Mouse (Mus musculus): ENCODE measurements around the gene Xpo4.

Xpo4 gene

DNA sequence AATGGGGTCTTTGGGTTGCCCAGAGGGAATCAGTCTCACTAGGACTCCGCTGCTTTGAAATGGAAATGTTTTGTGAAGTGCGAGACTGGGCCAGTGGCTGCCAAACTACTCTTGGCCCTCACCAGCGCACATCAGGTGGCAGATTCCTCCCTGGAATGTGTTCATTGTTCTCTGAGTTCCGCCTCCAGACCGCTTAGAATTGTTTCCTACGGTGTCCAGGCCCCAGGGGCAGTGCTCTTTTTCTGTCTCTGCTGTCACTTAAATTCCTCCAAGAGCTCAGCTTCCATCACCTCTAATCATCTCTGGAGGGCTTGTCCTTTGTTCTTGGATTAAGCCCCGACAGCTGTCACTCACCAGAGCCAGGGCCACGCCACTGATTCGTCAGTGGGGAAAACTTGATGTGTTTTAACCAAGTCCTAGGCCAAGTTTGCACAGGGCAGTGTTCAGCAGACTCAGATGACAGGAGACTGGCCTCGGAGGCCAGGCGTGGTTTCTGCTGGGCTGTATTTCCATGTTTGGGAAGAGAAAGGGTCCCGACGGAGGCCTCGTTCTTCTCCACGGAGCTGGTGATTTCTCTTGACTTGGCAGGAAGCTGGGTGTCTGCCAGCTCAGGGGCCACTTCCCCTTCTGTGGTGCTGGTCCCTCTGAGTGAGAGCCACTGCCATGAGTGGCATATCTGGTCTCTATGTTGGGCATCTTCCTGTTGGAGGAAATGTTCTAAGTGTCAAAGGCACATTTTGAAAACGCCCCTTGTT is 127.8 kb downstream of the Xpo4 start:
- DNase-seq (ENCODE audit: low read depth, low spot score), result no peak

GRCm38 (mm10) chr14:57536820-57537219 is 128.4 kb downstream of the Xpo4 start:
- DNase-seq (ENCODE audit: low read depth, low spot score), result no peak

DNA sequence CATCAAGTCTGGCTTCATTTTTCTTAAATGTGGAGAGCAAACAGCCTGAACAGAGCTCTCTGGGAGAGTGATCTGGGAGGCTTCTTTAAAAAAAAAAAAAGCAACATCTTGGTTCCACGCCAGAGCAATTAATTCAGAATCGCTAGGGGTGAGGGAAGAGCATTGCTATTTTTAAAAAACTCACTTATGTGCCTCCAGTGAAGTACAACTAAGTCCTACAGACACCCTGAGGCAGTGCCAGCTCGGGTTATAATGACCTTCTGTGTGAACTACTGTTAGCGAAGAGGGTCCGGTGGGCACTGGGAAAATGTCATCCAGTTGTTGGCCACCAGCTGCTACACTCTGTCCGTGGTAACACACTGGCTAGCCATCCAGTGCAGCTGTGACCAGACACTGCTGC is 129.6 kb downstream of the Xpo4 start:
- no peak for DNase-seq (ENCODE audit: low read depth, low spot score)

DNA sequence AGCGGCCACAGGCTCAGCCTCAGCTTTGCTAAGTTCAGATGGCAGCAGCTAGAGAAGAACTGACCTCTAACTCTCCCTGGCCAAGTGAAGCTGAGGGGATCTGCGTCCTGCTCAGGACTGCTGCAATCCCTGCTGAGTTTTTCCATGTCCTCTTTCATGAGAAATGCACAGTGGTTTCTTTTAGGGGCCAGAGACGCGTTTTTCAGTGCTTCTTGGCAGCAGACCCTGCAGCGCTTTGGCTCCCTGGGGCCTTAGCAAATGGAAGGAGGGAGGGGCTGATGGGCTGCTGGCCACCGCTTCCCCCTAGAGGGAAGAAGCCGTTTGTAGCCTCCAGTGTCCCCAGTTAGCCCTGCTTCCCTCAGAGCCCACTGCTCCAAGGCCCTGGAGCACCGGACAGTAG is 130.3 kb downstream of the Xpo4 start:
- DNase-seq (ENCODE audit: low read depth, low spot score), result no peak

DNA sequence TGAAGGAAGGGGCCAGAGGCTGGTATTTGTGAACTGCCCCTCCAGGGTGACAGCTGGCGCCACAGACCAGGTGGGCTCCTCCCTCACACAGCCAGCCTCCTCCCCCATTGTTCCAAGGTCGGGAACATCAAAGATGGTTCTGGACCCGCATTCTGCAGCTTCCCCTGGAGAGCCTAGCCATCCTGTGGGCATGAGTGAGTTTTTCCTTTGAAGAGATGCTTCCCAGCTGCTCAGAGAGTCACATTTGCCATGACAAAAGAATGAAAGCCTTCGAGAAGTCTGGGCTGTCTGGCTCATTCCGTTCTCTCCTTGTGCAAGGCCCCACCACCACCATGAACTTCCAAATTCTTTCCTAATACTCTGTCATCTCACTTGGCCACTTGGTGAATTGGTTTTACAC is 130.9 kb downstream of the Xpo4 start:
- DNase-seq (ENCODE audit: low read depth, low spot score), result no peak

GRCm38 (mm10) chr14:57533841-57534240 is 131.4 kb downstream of the Xpo4 start:
- DNase-seq (ENCODE audit: low read depth, low spot score), result no peak

- no peak for DNase-seq (ENCODE audit: low read depth, low spot score)
Measured at GRCm38 (mm10) chr14:57533214-57533613, 132.0 kb downstream of the Xpo4 start.

DNA sequence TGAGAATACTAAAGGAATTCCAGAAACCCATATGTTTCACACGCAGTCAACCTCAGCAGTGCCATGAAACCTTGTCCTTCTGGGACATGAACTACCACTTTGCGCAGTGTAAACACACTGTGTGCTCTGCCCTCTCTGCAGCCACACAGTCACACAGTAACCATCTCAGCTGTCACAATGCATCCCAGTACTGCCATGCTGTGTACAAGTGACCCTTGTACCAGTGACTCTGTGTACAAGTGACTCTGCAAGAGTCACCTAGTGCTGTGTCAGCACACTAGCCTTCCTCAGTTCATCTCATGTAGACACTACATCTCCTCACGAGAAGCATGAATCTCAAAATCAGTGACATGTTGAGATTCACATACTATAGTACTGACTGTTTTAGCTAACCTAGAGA is 132.7 kb downstream of the Xpo4 start:
- no peak for DNase-seq (ENCODE audit: low read depth, low spot score)

- no peak for DNase-seq (ENCODE audit: low read depth, low spot score)
Measured at GRCm38 (mm10) chr14:57529786-57530515, 135.3 kb downstream of the Xpo4 start.

- DNase-seq (ENCODE audit: low read depth, low spot score), result no peak
Measured at GRCm38 (mm10) chr14:57529086-57529785, 136.0 kb downstream of the Xpo4 start.

DNA sequence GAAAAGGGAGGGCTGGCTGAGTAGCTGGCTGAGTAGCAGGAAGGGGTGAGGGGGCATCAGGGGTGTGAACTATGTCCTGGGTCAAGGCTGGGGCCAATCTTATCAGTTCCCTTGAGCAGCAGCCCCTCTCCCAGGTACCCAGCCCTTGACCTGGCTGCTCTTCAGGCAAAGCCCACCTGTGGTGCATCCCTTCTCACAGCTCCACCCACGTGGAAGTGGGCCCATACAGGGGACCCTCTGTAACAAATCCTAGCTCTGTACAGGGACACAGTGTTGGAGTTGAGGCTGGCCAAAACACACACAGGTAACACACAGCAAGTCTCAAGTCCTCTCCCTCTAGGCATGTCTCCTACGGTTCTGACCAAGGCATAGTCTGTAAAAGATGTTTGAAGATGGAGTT is 137.6 kb downstream of the Xpo4 start:
- DNase-seq (ENCODE audit: low read depth, low spot score), result no peak

Data from brain, embryonic 18.5 days (tissue).